Mouse (Mus musculus) erythroblast, embryonic 14.5 days (primary cell): Measurements from ENCODE around the gene Odf2.

Experiments
- GATA1 ChIP-seq: IDR thresholded peaks from 2 replicates; pipeline ENCODE4 v1.6.1; 2012; ENCODE audit warnings: low read length, inconsistent platforms, mixed read lengths
- TAL1 ChIP-seq: IDR thresholded peaks from 3 replicates; pipeline ENCODE4 v1.6.1; 2012; ENCODE audit warnings: low read length, inconsistent platforms, mixed read lengths

DNA sequence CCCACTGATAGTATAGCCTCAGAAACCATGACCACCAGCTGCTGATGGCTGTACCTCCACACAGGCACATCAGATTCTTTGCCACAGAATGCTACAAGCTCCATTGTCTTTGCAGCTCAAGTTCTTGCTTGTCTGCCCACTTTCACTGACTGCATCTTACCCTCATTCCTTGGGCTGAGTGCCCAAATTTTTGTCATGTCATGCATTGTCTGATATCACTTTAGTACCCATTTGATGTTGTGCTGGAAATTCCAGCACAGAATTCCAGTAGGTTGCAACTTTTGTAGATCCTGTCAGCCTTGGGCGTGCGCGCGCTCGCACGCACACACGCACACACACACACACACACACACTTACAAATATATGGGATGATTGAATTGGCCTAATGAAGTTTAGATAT, 72.2 kb downstream of the Odf2 start:
- TF ChIP-seq GATA1, result no peak
- no peak for TF ChIP-seq TAL1
